Mouse (Mus musculus): ENCODE data around the gene Neurog3.

GRCm38 (mm10) chr10:62149929-62150328, 17.0 kb downstream of the Neurog3 start:
- TF ChIP-seq CTCF (IDR thresholded peaks at IDR 0.05; ENCODE audit: control insufficient read depth, insufficient read depth, insufficient read length) (no peak), MYOD1 (IDR thresholded peaks at IDR 0.05; ENCODE audit: control insufficient read depth, insufficient read length, low read depth) (no peak), MAX (IDR thresholded peaks at IDR 0.05) (no peak)
